ENCODE assay signal across 11 mouse cellular contexts in the genomic region with DNA sequence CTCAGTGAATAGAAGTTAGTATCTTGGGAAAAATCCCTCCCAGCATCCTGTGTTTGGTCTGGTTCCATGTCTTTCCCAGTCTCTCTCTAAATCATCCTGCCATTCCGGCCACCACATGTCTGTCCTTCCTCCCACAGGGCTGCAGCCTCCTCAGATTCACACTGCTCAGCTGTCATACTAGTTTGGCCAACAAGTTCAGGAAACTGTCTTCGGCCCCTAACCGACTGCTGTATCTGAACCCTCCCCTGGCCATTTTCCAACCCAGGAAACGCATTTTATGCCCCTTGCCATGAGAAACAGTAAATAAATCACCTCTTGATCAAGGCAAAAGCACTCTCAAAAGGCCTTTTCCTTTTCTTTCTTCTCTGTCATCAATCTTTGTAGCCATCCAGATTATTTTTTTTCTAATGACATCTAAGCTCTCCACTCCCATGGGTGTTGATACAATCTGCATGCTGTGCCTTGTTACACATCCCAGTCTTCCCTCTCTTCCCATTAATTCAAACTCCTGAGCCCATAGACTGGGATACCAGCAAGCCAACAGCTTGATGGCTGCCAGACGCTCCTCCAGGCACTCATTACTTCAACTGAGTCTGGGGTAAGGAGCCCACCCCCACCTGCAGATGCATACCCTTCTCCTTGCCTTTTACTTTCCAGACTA.
DNase-seq lines count a peak whose midpoint lies in the region; ATAC-seq and TF ChIP-seq lines count a peak whose summit lies in the region.
"Had no signal": no experiment of that assay in that cellular context is flagged by ENCODE, and none has a peak within 500 bp of the region (broad histone marks: within the 10 kb centered on the region; RNA-seq: fewer than 3 reads in every experiment).

No protein-coding gene starts in this region.

- no peak overlapping the region for H3K4me2 ChIP-seq in lung, embryonic 16.5 days (ENCODE audit: low read depth, low read length)
- H3K4me2 ChIP-seq in kidney, postnatal 0 days (ENCODE audit: low read length) = no peak overlapping the region

- H3K27ac ChIP-seq in lung, embryonic 16.5 days (ENCODE audit: low read length) = peak overlapping the region; percentile 32; the same call in 1 of the 2 replicates
- no peak overlapping the region for H3K27ac ChIP-seq in kidney, postnatal 0 days

- no peak overlapping the region for H3K9ac ChIP-seq in lung, embryonic 16.5 days (ENCODE audit: low read length)
- H3K9ac ChIP-seq in kidney, postnatal 0 days (ENCODE audit: low read depth, low read length) = no peak overlapping the region

- H3K36me3 ChIP-seq in lung, embryonic 16.5 days (ENCODE audit: control insufficient read depth, insufficient read depth, low read length) = no peaks in the 10 kb centered on the region
- no peaks in the 10 kb centered on the region for H3K36me3 ChIP-seq in kidney, postnatal 0 days (ENCODE audit: insufficient read depth, low read length)

- no peaks in the 10 kb centered on the region for H3K27me3 ChIP-seq in lung, embryonic 16.5 days (ENCODE audit: control insufficient read depth, insufficient read depth, low read depth, low read length)
- no peaks in the 10 kb centered on the region for H3K27me3 ChIP-seq in kidney, postnatal 0 days (ENCODE audit: insufficient read depth, low read length)

- peak; percentile 95 for ATAC-seq in lung, embryonic 16.5 days (ENCODE audit: low read depth)
- no peak for ATAC-seq in kidney, postnatal 0 days (replicated peaks; ENCODE audit: low FRiP score, low read depth)

- H3K9me3 ChIP-seq in lung, embryonic 16.5 days (ENCODE audit: control insufficient read depth, low read length) = no peaks in the 10 kb centered on the region
- H3K9me3 ChIP-seq in kidney, postnatal 0 days (replicated peaks; ENCODE audit: low read length) = no peaks in the 10 kb centered on the region

- H3K4me3 ChIP-seq in lung, embryonic 16.5 days (ENCODE audit: low read length) = no peak overlapping the region
- H3K4me3 ChIP-seq in kidney, postnatal 0 days (replicated peaks; ENCODE audit: low read depth, low read length) = no peak overlapping the region

- peak; percentile 21 for DNase-seq in embryo, embryonic 10 days (ENCODE audit: low spot score)
- no peak for DNase-seq in embryo, embryonic 9.5 days (ENCODE audit: extremely low spot score)
- no peak for DNase-seq in lung, postnatal 36 days
- peak; percentile 80 for DNase-seq in kidney, postnatal 0 days (ENCODE audit: low spot score)
- peak; percentile 15 to 33 for DNase-seq in lung, postnatal 4 days
- DNase-seq in left cerebral cortex, adult 18-20 months (ENCODE audit: low spot score in 2 of 2) = no peak
- DNase-seq in thymus, postnatal 10 days (ENCODE audit: low spot score in 2 of 2) = no peak
- DNase-seq: cerebellum, adult 9-10 months; layer of hippocampus, postnatal 36 days; right cerebral cortex, adult 18-20 months had no signal

- peaks cover 12% of the 10 kb centered on the region for H3K4me1 ChIP-seq in lung, embryonic 16.5 days (replicated peaks; ENCODE audit: control insufficient read depth, insufficient read depth, low read length)
- no peaks in the 10 kb centered on the region; the same call in 1 of the 2 replicates for H3K4me1 ChIP-seq in kidney, postnatal 0 days (replicated peaks; ENCODE audit: insufficient read depth, low read length)

- 21% methylated on average over 5 of the region's 5 CpGs for WGBS in lung, embryonic 16.5 days
- WGBS in kidney, postnatal 0 days = 13% methylated on average over 5 of the region's 5 CpGs

- no peak for TF ChIP-seq CTCF in kidney, postnatal 0 days (IDR thresholded peaks at IDR 0.05; ENCODE audit: low read depth)

Comparison
In these comparisons a context has a peak if more than half of its experiments do, and no peak if none do; other contexts are left out.
1. DNase-seq: peak in embryo, embryonic 10 days (single experiment), kidney, postnatal 0 days (single experiment) and lung, postnatal 4 days (2 of 2); none in embryo, embryonic 9.5 days (single experiment), lung, postnatal 36 days (single experiment), left cerebral cortex, adult 18-20 months (0 of 2) and thymus, postnatal 10 days (0 of 2).